Comparison of ENCODE assay signal across 10 mouse cellular contexts in genomic region chr2:102002408-102002973, GRCm38 (mm10).
DNase-seq lines count a peak whose midpoint lies in the region; ATAC-seq and TF ChIP-seq lines count a peak whose summit lies in the region.
"Had no signal": no experiment of that assay in that cellular context is flagged by ENCODE, and none has a peak within 500 bp of the region (broad histone marks: within the 10 kb centered on the region; RNA-seq: fewer than 3 reads in every experiment).

No protein-coding gene starts in this region.

- DNase-seq in kidney, postnatal 4 days: no peak
- DNase-seq in midbrain, postnatal 0 days (ENCODE audit: low spot score): no peak
- DNase-seq in layer of hippocampus, adult 18-20 months (ENCODE audit: low spot score in 2 of 2): no peak
- DNase-seq in right cerebral cortex, postnatal 10 days (ENCODE audit: low spot score in 2 of 2): no peak
- no peak for DNase-seq in cerebellum, postnatal 4 days (ENCODE audit: low spot score in 2 of 2)
- DNase-seq: gastrocnemius, adult 2 months had no signal

- H3K9me3 ChIP-seq in kidney, embryonic 14.5 days (ENCODE audit: control insufficient read depth, low read length): no peaks in the 10 kb centered on the region
- no peaks in the 10 kb centered on the region for H3K9me3 ChIP-seq in embryonic facial prominence, embryonic 13.5 days
- H3K9me3 ChIP-seq in hindbrain, embryonic 15.5 days: no peaks in the 10 kb centered on the region
- no peaks in the 10 kb centered on the region for H3K9me3 ChIP-seq in midbrain, postnatal 0 days (ENCODE audit: low read length)

- no peak for ATAC-seq in kidney, embryonic 14.5 days (ENCODE audit: low FRiP score, low TSS enrichment)
- 0 out of 2 replicates have a peak, but pooled peaks have one; percentile 38 for ATAC-seq in embryonic facial prominence, embryonic 13.5 days (ENCODE audit: insufficient number of reproducible peaks, insufficient read depth, low FRiP score, low TSS enrichment, low read depth)
- ATAC-seq in hindbrain, embryonic 15.5 days (ENCODE audit: low FRiP score, low read depth): no peak
- no peak for ATAC-seq in midbrain, postnatal 0 days (ENCODE audit: low FRiP score)

- peaks cover 60% of the 10 kb centered on the region for H3K4me1 ChIP-seq in kidney, embryonic 14.5 days (ENCODE audit: control insufficient read depth, insufficient read depth, low read length)
- peaks cover 62% of the 10 kb centered on the region for H3K4me1 ChIP-seq in embryonic facial prominence, embryonic 13.5 days
- peaks cover 84% of the 10 kb centered on the region for H3K4me1 ChIP-seq in hindbrain, embryonic 15.5 days (replicated peaks)
- peaks cover 27% of the 10 kb centered on the region for H3K4me1 ChIP-seq in midbrain, postnatal 0 days (ENCODE audit: insufficient read depth, low read length)

- TF ChIP-seq CTCF in midbrain, postnatal 0 days (IDR thresholded peaks at IDR 0.05): no peak

- H3K27me3 ChIP-seq in kidney, embryonic 14.5 days (ENCODE audit: control insufficient read depth, insufficient read depth, low read length): no peaks in the 10 kb centered on the region
- H3K27me3 ChIP-seq in embryonic facial prominence, embryonic 13.5 days: no peaks in the 10 kb centered on the region
- H3K27me3 ChIP-seq in hindbrain, embryonic 15.5 days: no peaks in the 10 kb centered on the region
- H3K27me3 ChIP-seq in midbrain, postnatal 0 days (ENCODE audit: insufficient read depth, low read length): no peaks in the 10 kb centered on the region

- peak overlapping the region; percentile 67; the same call in 1 of the 2 replicates for H3K27ac ChIP-seq in kidney, embryonic 14.5 days (ENCODE audit: low read depth, low read length)
- H3K27ac ChIP-seq in embryonic facial prominence, embryonic 13.5 days: peak overlapping the region; percentile 74
- peak overlapping the region; percentile 78 for H3K27ac ChIP-seq in hindbrain, embryonic 15.5 days (replicated peaks)
- H3K27ac ChIP-seq in midbrain, postnatal 0 days (ENCODE audit: low read depth, low read length): peak overlapping the region; percentile 78

- H3K4me2 ChIP-seq in kidney, embryonic 14.5 days (replicated peaks; ENCODE audit: low read depth, low read length): no peak overlapping the region
- peak overlapping the region; percentile 27; the same call in 1 of the 2 replicates for H3K4me2 ChIP-seq in embryonic facial prominence, embryonic 13.5 days
- no peak overlapping the region; the same call in 1 of the 2 replicates for H3K4me2 ChIP-seq in hindbrain, embryonic 15.5 days
- no peak overlapping the region for H3K4me2 ChIP-seq in midbrain, postnatal 0 days (ENCODE audit: low read depth, low read length, poor library complexity, severe bottlenecking)

- H3K4me3 ChIP-seq in kidney, embryonic 14.5 days (ENCODE audit: low read length): no peak overlapping the region
- no peak overlapping the region for H3K4me3 ChIP-seq in embryonic facial prominence, embryonic 13.5 days
- no peak overlapping the region for H3K4me3 ChIP-seq in hindbrain, embryonic 15.5 days
- no peak overlapping the region for H3K4me3 ChIP-seq in midbrain, postnatal 0 days (ENCODE audit: low read depth, low read length)
- H3K4me3 ChIP-seq: gastrocnemius, adult 2 months; myocyte had no signal

- H3K9ac ChIP-seq in kidney, embryonic 14.5 days (ENCODE audit: low read depth, low read length): 0 out of 2 replicates have a peak overlapping the region, but pooled peaks have one; percentile 9
- no peak overlapping the region for H3K9ac ChIP-seq in embryonic facial prominence, embryonic 13.5 days
- H3K9ac ChIP-seq in hindbrain, embryonic 15.5 days: no peak overlapping the region
- H3K9ac ChIP-seq in midbrain, postnatal 0 days (replicated peaks; ENCODE audit: low read length, poor library complexity, severe bottlenecking): no peak overlapping the region

- WGBS in kidney, embryonic 14.5 days: 61% methylated on average over 12 of the region's 12 CpGs
- WGBS in embryonic facial prominence, embryonic 13.5 days: 63% methylated on average over 12 of the region's 12 CpGs
- 39% methylated on average over 12 of the region's 12 CpGs for WGBS in hindbrain, embryonic 15.5 days
- 41% methylated on average over 12 of the region's 12 CpGs for WGBS in midbrain, postnatal 0 days

- H3K36me3 ChIP-seq in kidney, embryonic 14.5 days (ENCODE audit: control insufficient read depth, insufficient read depth, low read length): no peaks in the 10 kb centered on the region
- no peaks in the 10 kb centered on the region for H3K36me3 ChIP-seq in embryonic facial prominence, embryonic 13.5 days
- H3K36me3 ChIP-seq in hindbrain, embryonic 15.5 days: no peaks in the 10 kb centered on the region
- no peaks in the 10 kb centered on the region for H3K36me3 ChIP-seq in midbrain, postnatal 0 days (ENCODE audit: insufficient read depth, low read length)
